Comparison of ENCODE assay signal across 8 mouse cellular contexts in the genomic region with DNA sequence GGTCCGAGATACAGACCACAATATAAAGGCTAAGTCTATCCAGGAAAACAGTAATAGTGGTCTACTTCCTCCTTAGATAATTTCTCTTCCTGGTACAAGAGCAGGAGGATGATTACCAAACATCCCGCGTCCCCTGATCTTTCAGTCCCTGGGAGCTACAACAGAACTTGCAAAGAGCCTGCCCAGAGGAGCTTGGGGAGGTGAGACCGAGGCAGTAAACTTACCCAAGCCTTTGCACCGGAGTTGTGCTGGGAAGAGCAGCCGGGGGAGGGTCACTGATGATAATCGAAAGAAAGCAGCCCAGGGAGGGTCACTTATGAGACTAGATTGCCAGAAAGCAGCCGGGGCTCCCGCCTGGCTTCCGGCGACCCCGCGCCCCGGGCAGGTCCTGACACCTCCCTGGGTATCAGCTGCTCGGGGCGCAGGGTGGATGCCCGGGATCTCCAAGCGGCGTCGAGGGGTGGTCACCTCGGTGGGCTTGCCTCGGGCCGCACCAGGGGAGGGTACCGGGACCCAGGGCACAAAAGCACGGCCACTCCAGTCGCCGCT. TPM values are rescaled to one million over a fixed set of nuclear protein-coding genes. Genes with fewer than 3 reads are reported as not detected.
DNase-seq lines count a peak whose midpoint lies in the region; ATAC-seq and TF ChIP-seq lines count a peak whose summit lies in the region.

No protein-coding gene starts in this region.

- peak overlapping the region; percentile 80 for H3K9ac ChIP-seq in forebrain, embryonic 15.5 days (replicated peaks)
- H3K9ac ChIP-seq in liver, adult 2 months (ENCODE audit: low read depth, low read length), result peak overlapping the region; percentile 79

- peak overlapping the region; percentile 63 for H3ac ChIP-seq in myocyte (ENCODE audit: control insufficient read depth, insufficient read length)

- peaks cover 8% of the 10 kb centered on the region; the same call in 1 of the 2 replicates for H3K36me3 ChIP-seq in forebrain, embryonic 15.5 days
- no peaks in the 10 kb centered on the region for H3K36me3 ChIP-seq in liver, adult 2 months (ENCODE audit: control insufficient read depth, insufficient read depth, low read length)
- peaks cover 14% of the 10 kb centered on the region for H3K36me3 ChIP-seq in myocyte (ENCODE audit: control insufficient read depth, insufficient read depth)

- DNase-seq in frontal cortex, postnatal 25 days (ENCODE audit: low spot score in 2 of 2), result peak; percentile 4 to 5
- no peak for DNase-seq in frontal cortex, postnatal 10 days (ENCODE audit: low spot score in 2 of 2)
- DNase-seq in R1 (ENCODE audit: low read depth, low spot score), result peak; percentile 60
- DNase-seq in liver, adult 2 months (ENCODE audit: extremely low read depth, low read depth, low spot score), result peak; percentile 26
- DNase-seq in layer of hippocampus, adult 8-10 months (ENCODE audit: low spot score in 2 of 2), result no peak
- no peak for DNase-seq in urinary bladder, postnatal 10 days (ENCODE audit: low spot score)

- 1% methylated on average over 27 of the region's 27 CpGs for WGBS in forebrain, embryonic 15.5 days
- WGBS in liver, adult 2 months, result under 1% methylated on average over 27 of the region's 27 CpGs

- H3K4me1 ChIP-seq in forebrain, embryonic 15.5 days, result peaks cover 20% of the 10 kb centered on the region
- no peaks in the 10 kb centered on the region for H3K4me1 ChIP-seq in liver, adult 2 months (ENCODE audit: control insufficient read depth, insufficient read depth, low read length)

- peak overlapping the region; percentile 67 for H3K4me2 ChIP-seq in forebrain, embryonic 15.5 days (replicated peaks)
- H3K4me2 ChIP-seq in myocyte (ENCODE audit: low read depth), result peak overlapping the region; percentile 51

- peak; percentile 49; the same call in 1 of the 2 replicates for ATAC-seq in forebrain, embryonic 15.5 days (replicated peaks)

- no peaks in the 10 kb centered on the region for H3K9me3 ChIP-seq in forebrain, embryonic 15.5 days

- no peaks in the 10 kb centered on the region for H3K79me2 ChIP-seq in liver, adult 2 months (ENCODE audit: control insufficient read depth, insufficient read depth, low read length)
- peaks cover 10% of the 10 kb centered on the region for H3K79me2 ChIP-seq in myocyte (ENCODE audit: control insufficient read depth, insufficient read depth)

- no peak for TF ChIP-seq CTCF in liver, adult 2 months (IDR thresholded peaks at IDR 0.05; ENCODE audit: low read depth, low read length)

- no peaks in the 10 kb centered on the region for H3K27me3 ChIP-seq in forebrain, embryonic 15.5 days
- no peaks in the 10 kb centered on the region for H3K27me3 ChIP-seq in liver, adult 2 months (ENCODE audit: control insufficient read depth, insufficient read depth, low read length)
- no peaks in the 10 kb centered on the region for H3K27me3 ChIP-seq in myocyte (ENCODE audit: control insufficient read depth, insufficient read depth, insufficient read length)

- H3K4me3 ChIP-seq in forebrain, embryonic 15.5 days, result peak overlapping the region; percentile 88
- peak overlapping the region; percentile 91 for H3K4me3 ChIP-seq in liver, adult 2 months (ENCODE audit: insufficient read depth, low read depth, low read length)
- H3K4me3 ChIP-seq in myocyte, result peak overlapping the region; percentile 73

- H3K27ac ChIP-seq in forebrain, embryonic 15.5 days (replicated peaks), result peak overlapping the region; percentile 83
- H3K27ac ChIP-seq in liver, adult 2 months (replicated peaks; ENCODE audit: insufficient read depth, low read depth, low read length), result peak overlapping the region; percentile 57

- no peak for TF ChIP-seq POLR2A in liver, adult 2 months (IDR thresholded peaks at IDR 0.05; ENCODE audit: extremely low read depth, insufficient read depth, low read length)
- TF ChIP-seq POLR2A in myocyte (IDR thresholded peaks at IDR 0.05; ENCODE audit: insufficient read length, low read depth), result no peak

TF ChIP-seq in myocyte, 11 proteins besides CTCF, POLR2A, EP300 and RAD21:
- no peak for TF ChIP-seq TCF12 (IDR thresholded peaks at IDR 0.05; ENCODE audit: insufficient read depth, poor library complexity, severe bottlenecking)
- no peak for TF ChIP-seq MAX (IDR thresholded peaks at IDR 0.05; ENCODE audit: low read depth)
- no peak for TF ChIP-seq TCF3 (IDR thresholded peaks at IDR 0.05; ENCODE audit: insufficient read length, low read depth)
- TF ChIP-seq CEBPB (IDR thresholded peaks at IDR 0.05; ENCODE audit: insufficient read depth, poor library complexity, severe bottlenecking), result no peak
- no peak for TF ChIP-seq MYOD1 (IDR thresholded peaks at IDR 0.05; ENCODE audit: control insufficient read depth in 1 of 3, insufficient read length in 2 of 3, low read depth in 2 of 3)
- TF ChIP-seq REST (IDR thresholded peaks at IDR 0.05; ENCODE audit: insufficient read depth, insufficient read length), result no peak

RNA-seq across cellular contexts. Expression of gene Apaf1, which starts 0.5 kb away (rescaled TPM):
- 20.2 and 21.6 TPM in 2 replicates for polyA plus RNA-seq in forebrain, embryonic 15.5 days (2015; fragmentation: Nextera tagmentation; extraction: Ambion mirVana)
- total RNA-seq in liver, adult 2 months (2014; rRNA removed), result 3.1 and 3.4 TPM in 2 replicates
- 0.80 and 1.6 TPM in 2 replicates for polyA plus RNA-seq in liver, adult 2 months (2012; rRNA removed)
- 4.3 TPM for polyA plus RNA-seq in myocyte (2012; fragmentation: generic; extraction: Trizol)
- 10 to 100 TPM; 12.3 to 14.4 (median 13.8) TPM for total RNA-seq in layer of hippocampus, adult 8-10 months (2022)

RNA-seq across cellular contexts. Expression of gene Ikbip, which starts 0.7 kb away (rescaled TPM):
- polyA plus RNA-seq in forebrain, embryonic 15.5 days (2015; fragmentation: Nextera tagmentation; extraction: Ambion mirVana), result 12.4 and 12.9 TPM in 2 replicates
- 6.9 TPM in 2 replicates for total RNA-seq in liver, adult 2 months (2014; rRNA removed)
- 0.38 and 0.77 TPM in 2 replicates for polyA plus RNA-seq in liver, adult 2 months (2012; rRNA removed)
- polyA plus RNA-seq in myocyte (2012; fragmentation: generic; extraction: Trizol), result 12.6 TPM
- total RNA-seq in layer of hippocampus, adult 8-10 months (2022), result 10 to 100 TPM; 15.5 to 21.6 (median 19.1) TPM

RNA-seq across cellular contexts. Expression of gene Slc25a3, which starts 41.8 kb away (rescaled TPM):
- polyA plus RNA-seq in forebrain, embryonic 15.5 days (2015; fragmentation: Nextera tagmentation; extraction: Ambion mirVana), result 447 and 482 TPM in 2 replicates
- 222 and 288 TPM in 2 replicates for total RNA-seq in liver, adult 2 months (2014; rRNA removed)
- polyA plus RNA-seq in liver, adult 2 months (2012; rRNA removed), result 269 and 371 TPM in 2 replicates
- polyA plus RNA-seq in myocyte (2012; fragmentation: generic; extraction: Trizol), result 846 TPM
- 100 to 1,000 TPM; 490 to 567 (median 535) TPM for total RNA-seq in layer of hippocampus, adult 8-10 months (2022)

Comparison
In these comparisons a context has a peak if more than half of its experiments do, and no peak if none do; other contexts are left out.
1. DNase-seq: peak in frontal cortex, postnatal 25 days (2 of 2), R1 (single experiment) and liver, adult 2 months (single experiment); none in frontal cortex, postnatal 10 days (0 of 2), layer of hippocampus, adult 8-10 months (0 of 2) and urinary bladder, postnatal 10 days (single experiment).
2. Peak in every context shown above with its lines, with median percentiles within 50 percentile points of each other: H3K4me3 ChIP-seq.